11 mouse cellular contexts compared by ENCODE assay signal in the genomic region with DNA sequence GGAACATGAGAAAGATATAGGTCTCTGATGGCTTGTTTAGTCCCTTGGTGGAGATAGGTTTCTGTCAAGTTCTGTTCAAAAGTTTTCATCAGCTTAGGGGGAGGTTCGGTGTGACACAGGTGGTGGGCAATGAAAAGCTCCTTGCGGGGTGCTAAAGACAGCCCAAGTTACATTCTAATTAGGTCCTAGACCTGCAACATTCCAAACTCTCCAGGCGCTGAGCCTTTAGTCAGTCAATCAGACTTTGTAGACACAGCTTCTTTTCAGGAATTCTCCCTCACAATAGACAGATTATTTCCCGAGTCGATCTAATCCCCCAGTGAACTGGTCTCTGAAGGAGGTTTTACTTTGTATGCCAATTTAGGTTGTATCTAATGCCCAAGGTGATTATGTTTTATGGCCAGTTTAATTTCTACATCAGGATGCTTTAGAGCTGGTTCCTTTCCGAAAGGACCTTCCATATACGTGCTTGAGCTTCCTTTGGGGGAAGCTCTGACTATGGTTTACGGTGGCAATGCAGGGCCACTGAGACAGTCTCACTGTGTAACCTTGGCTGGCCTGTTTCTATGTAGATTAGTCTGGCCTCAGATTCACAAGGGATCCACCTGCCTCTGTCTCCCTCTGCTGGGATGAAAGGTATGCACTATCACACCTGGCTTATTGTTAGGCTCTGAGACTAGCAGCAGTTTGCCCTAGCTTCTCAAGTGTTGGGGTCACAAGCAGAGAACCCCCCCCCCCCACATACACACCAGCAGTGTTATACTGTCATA. TPM values are rescaled to one million over a fixed set of nuclear protein-coding genes. Genes with fewer than 3 reads are reported as not detected.
A peak's percentile ranks its signal among the peaks of the same experiment; 100 is the strongest.
DNase-seq lines count a peak whose midpoint lies in the region; TF ChIP-seq lines count a peak whose summit lies in the region.
"Had no signal": no experiment of that assay in that cellular context is flagged by ENCODE, and none has a peak within 500 bp of the region (broad histone marks: within the 10 kb centered on the region; RNA-seq: fewer than 3 reads in every experiment).

No protein-coding gene starts in this region.

- 71% methylated on average over 8 of the region's 8 CpGs for WGBS in spleen, adult 2 months

- DNase-seq in heart, postnatal 4 days: peak; percentile 25
- DNase-seq in heart, adult 9 months (ENCODE audit: low spot score in 2 of 2): no peak
- peak in 1 of 2 experiments; percentile 56 for DNase-seq in spleen, adult 2 months (ENCODE audit: low read depth in 1 of 2, low spot score in 2 of 2)
- DNase-seq in spleen, adult 12 weeks (ENCODE audit: low spot score): no peak
- DNase-seq in embryo, embryonic 10 days (ENCODE audit: low spot score): peak; percentile 19
- DNase-seq in thymus, postnatal 25 days: peak; percentile 20
- DNase-seq in gastrocnemius, adult 8-10 months (ENCODE audit: low spot score in 2 of 2): no peak
- no peak for DNase-seq in frontal cortex, postnatal 14 days (ENCODE audit: low spot score in 2 of 2)
- DNase-seq: heart, postnatal 14 days had no signal

- H3K36me3 ChIP-seq in spleen, adult 2 months (ENCODE audit: control insufficient read depth, insufficient read depth, low read length): no peaks in the 10 kb centered on the region
- H3K36me3 ChIP-seq: neural tube, embryonic 13.5 days had no signal

- no peak overlapping the region for H3K27ac ChIP-seq in spleen, adult 2 months (ENCODE audit: insufficient read depth, low read length)
- H3K27ac ChIP-seq: neural tube, embryonic 13.5 days had no signal

- H3K4me1 ChIP-seq in spleen, adult 2 months (ENCODE audit: control insufficient read depth, insufficient read depth, insufficient read length): no peaks in the 10 kb centered on the region

- no peak overlapping the region for H3K4me3 ChIP-seq in spleen, adult 2 months (ENCODE audit: extremely low read depth, insufficient read depth, insufficient read length)
- H3K4me3 ChIP-seq: neural tube, embryonic 13.5 days had no signal

- no peaks in the 10 kb centered on the region for H3K27me3 ChIP-seq in spleen, adult 2 months (ENCODE audit: control insufficient read depth, insufficient read depth, low read length)
- H3K27me3 ChIP-seq: neural tube, embryonic 13.5 days had no signal

- no peak for TF ChIP-seq POLR2A in spleen, adult 2 months (IDR thresholded peaks at IDR 0.05; ENCODE audit: low read depth, low read length)

- peak; percentile 63; the same call in 1 of the 2 replicates for TF ChIP-seq CTCF in spleen, adult 2 months (IDR thresholded peaks at IDR 0.05; ENCODE audit: extremely low read depth, insufficient read depth, insufficient read length, insufficient replicate concordance)

RNA-seq across cellular contexts. Expression of a gene that starts 11.1 kb away (rescaled TPM):
- total RNA-seq in heart, postnatal 4 days (2021): 10 to 100 TPM; 89.6 to 89.9 TPM
- polyA plus RNA-seq in spleen, adult 2 months (2012; rRNA removed): 120 and 164 TPM in 2 replicates
- total RNA-seq in gastrocnemius, adult 8-10 months (2022): 10 to 100 TPM; 29.1 to 34.4 (median 30.4) TPM

RNA-seq across cellular contexts. Expression of a gene that starts 11.2 kb away (rescaled TPM):
- total RNA-seq in heart, postnatal 4 days (2021): 10 to 100 TPM; 84.6 to 87.0 TPM
- 9.7 and 11.7 TPM in 2 replicates for polyA plus RNA-seq in spleen, adult 2 months (2012; rRNA removed)
- total RNA-seq in gastrocnemius, adult 8-10 months (2022): 10 to 100 TPM; 47.2 to 60.8 (median 55.1) TPM

RNA-seq across cellular contexts. Expression of a gene that starts 33.2 kb away (rescaled TPM):
- total RNA-seq in heart, postnatal 4 days (2021): 1 to 10 TPM in 1 of 2 experiments, not detected in 1; 3.5 TPM
- not detected in 2 replicates for polyA plus RNA-seq in spleen, adult 2 months (2012; rRNA removed)
- total RNA-seq in gastrocnemius, adult 8-10 months (2022): 1 to 10 TPM in 2 of 4 experiments, not detected in 2; 1.4 to 6.5 TPM
- polyA plus RNA-seq: limb, embryonic 14.5 days; neural tube, embryonic 13.5 days had no signal

Comparison
In these comparisons a context has a peak if more than half of its experiments do, and no peak if none do; other contexts are left out.
1. DNase-seq: peak in heart, postnatal 4 days (single experiment), embryo, embryonic 10 days (single experiment) and thymus, postnatal 25 days (single experiment); none in heart, adult 9 months (0 of 2), spleen, adult 12 weeks (single experiment), gastrocnemius, adult 8-10 months (0 of 2) and frontal cortex, postnatal 14 days (0 of 2).